Mouse (Mus musculus) central nervous system, embryonic 14 days (tissue): ENCODE results near the gene Phc1. TPM values are rescaled to one million over a fixed set of nuclear protein-coding genes. Genes with fewer than 3 reads are reported as not detected.

Experiments
- polyA plus RNA-seq: library from polyadenylated mRNA; depleted of rRNA; stranded (reverse); fragments of >200 nt; gene quantifications from 2 replicates; pipeline ENCODE4 v1.2.3, GENCODE M21; 2012; rRNA removed

Phc1 gene
- polyA plus RNA-seq, result 122 and 147 TPM in 2 replicates

DNA sequence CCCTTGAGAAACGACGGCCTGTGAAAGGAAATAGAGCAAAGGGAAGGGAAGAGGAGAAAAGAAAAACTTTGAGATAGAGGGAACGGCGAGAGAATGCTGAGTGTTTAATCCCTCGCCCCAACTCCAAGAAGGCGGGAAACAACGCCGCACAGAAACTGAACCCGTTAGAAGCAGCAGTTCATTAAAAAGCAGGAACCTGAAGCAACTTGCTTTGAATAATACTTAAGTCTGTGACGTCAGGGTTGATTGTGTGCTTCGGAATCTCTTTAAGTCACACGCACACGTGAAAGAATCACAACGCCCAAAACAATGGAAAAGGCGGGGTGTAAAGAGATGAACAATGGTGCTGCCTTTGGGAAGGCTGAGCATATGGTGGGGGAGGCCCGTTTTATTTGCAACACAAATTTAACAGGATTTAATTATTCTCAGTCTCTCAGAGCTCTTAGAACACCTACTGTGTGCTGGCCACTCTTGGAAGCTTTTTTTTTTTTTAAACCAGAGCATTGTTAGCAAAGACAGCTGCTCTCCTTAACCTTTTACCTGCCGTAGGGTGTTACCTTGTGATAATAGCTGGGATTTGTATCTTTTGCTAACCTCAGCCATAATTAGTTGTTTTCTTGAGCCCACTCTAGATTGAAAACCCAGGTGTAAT, at the start of gene Phc1:
TSS of gene Phc1 (minus strand) at position 213 of the 652 bp plus-strand sequence.

DNA sequence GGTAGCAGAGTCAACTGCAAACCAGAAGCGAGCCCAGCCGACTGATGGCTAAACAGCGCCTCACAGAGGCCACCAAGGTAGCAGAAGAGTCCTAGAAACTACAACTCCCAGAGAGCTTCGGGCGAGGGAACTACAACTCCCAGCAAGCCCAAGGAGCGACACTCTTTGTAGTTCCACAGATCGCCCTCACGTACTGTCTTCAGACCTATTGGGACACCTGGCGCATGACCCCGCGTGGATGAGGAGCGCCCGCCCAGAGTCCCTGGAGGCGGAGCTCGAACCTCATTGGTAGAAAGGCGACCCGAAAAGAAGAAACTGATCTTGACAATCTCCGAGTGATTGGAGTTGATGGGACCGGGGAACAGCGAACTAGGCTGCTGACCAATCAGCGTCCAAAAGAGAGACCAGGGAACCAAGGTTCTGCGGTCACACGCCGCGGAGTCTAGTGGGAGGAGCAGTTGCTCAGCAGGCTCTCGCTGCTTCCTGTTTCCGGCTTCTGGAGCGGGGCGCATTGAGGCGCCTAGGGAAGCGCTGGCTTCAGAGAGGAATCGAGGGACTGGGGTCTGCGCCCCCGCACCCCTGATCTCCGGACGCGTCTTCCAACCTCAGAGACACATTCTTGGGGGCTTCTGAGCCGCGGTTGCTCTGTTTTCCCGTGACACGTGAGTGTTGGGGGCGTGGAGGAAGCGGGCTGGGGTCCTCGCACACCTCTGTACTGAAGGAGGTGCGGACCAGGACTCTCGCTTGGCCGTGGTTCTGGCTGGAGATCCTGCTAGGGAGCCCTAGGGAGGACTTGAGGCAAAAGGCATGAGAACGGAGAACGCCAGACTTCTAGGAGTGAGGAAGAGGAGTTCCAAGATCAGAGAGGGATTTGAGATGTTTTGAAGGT, 31.6 kb downstream of the Phc1 start, which contains the start of gene M6pr:
TSS of gene M6pr (plus strand) at position 216 of the 889 bp plus-strand sequence.

DNA sequence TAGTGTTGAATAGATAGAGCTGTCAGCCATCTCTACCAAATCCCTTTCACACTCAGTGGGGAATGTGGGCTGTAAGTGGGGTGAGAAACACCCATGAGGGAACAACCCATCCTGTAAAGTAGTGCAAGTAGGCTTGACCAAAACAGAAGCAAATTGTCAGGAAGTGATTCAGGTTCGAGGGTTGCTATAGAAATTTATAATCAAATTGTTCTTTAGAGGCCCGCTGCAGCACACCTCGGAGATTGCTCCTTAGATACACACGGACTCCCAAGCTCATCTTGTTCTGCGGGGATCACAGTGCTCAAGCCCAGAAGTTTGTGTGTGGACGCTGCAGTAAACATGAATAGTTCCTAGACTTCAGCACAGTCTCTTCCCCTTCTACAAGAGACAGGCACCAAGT, 57.6 kb downstream of the Phc1 start, which contains the start of gene Klrg1:
TSS of gene Klrg1 (minus strand) at position 101 of the 400 bp plus-strand sequence.

Other genes starting within 250 kb of the Phc1 start
- gene Klrg1, start 57.7 kb downstream of the Phc1 start, polyA plus RNA-seq, result 0.41 and 0.43 TPM in 2 replicates
- 46.6 and 48.1 TPM in 2 replicates for gene M6pr, start 31.8 kb downstream of the Phc1 start, polyA plus RNA-seq
- 161 and 214 TPM in 2 replicates for gene Rimklb, start 158.2 kb upstream of the Phc1 start, polyA plus RNA-seq
- gene Mfap5, start 165.3 kb upstream of the Phc1 start, polyA plus RNA-seq, result 2.2 and 9.8 TPM in 2 replicates
- gene Aicda, start 213.2 kb upstream of the Phc1 start, polyA plus RNA-seq, result 0.33 and 0.45 TPM in 2 replicates